Mouse (Mus musculus) embryonic fibroblast, embryonic 13.5 days (primary cell): ENCODE measurements at regions not wholly inside any gene's neighbourhood (a gene's known extent, or its start where the extent isn't known, plus 50 kb on each side); places are given as distances from the start of the nearest gene placed in this dataset.

Experiments
- CTCF ChIP-seq: IDR thresholded peaks from 2 replicates; pipeline ENCODE4 v1.5.1; 2011; ENCODE audit warnings: mild to moderate bottlenecking, control low read depth, low read length, moderate library complexity, borderline replicate concordance; ENCODE audit not compliant: insufficient read depth
- POLR2A ChIP-seq: IDR thresholded peaks from 2 replicates; pipeline ENCODE4 v1.6.1; 2011; ENCODE audit warnings: low read depth, mild to moderate bottlenecking, control low read depth, low read length, moderate library complexity

DNA sequence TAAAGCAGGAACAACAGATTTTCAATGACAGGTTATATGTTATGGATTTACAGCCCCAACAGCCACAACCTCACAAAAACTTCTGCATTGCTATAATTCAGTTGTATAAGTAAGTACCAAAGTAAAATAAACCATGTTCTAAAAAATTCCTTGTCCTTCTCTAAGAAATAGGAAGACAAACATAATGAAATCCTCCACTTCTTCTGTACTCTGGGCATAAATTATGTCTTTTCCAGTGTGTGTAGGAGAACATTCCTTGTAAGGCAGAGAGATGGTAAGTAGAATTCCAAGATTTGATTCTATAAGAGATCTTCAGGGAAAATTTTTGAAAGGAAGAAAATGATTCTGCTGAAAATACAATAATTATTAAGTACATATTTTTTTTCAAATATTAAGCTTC, 209.4 kb upstream of the Zc3h12c start:
- TF ChIP-seq CTCF = no peak
- no peak for TF ChIP-seq POLR2A
